Mouse (Mus musculus): Measurements from ENCODE around the gene S100a11.
"Not testable (repeated sequence)": the region's sequence is repeated elsewhere in the genome, so short reads cannot be mapped to it uniquely, and the experiment has no call there.

GRCm38 (mm10) chr3:93544170-93544569 is 23.9 kb downstream of the S100a11 start:
- not testable (repeated sequence) for TF ChIP-seq CTCF, POLR2A (IDR thresholded peaks at IDR 0.05; ENCODE audit: extremely low read depth, insufficient read depth, low read length)
